Mouse (Mus musculus): ENCODE data around the gene Rpp14. TPM values are rescaled to one million over a fixed set of nuclear protein-coding genes. Genes with fewer than 3 reads are reported as not detected.

Gene Rpp14
- polyA plus RNA-seq, 1 experiment, result 47.1 TPM

GRCm38 (mm10) chr14:8102676-8103075 lies 22.5 kb downstream of the Rpp14 start:
- Histone ChIP-seq H3K36me3 (ENCODE audit: control insufficient read depth, insufficient read depth, low read length, poor library complexity, severe bottlenecking) (no peaks in the 10 kb centered on the region), H3K9me3 (replicated peaks; ENCODE audit: control insufficient read depth, insufficient read depth, low read length, poor library complexity, severe bottlenecking) (no peaks in the 10 kb centered on the region), H3K4me3 (ENCODE audit: low read depth, low read length) (no peak overlapping the region), H3K27me3 (ENCODE audit: control insufficient read depth, insufficient read depth, low read length, poor library complexity, severe bottlenecking) (no peaks in the 10 kb centered on the region), H3K4me1 (ENCODE audit: control insufficient read depth, insufficient read depth, low read length) (no peaks in the 10 kb centered on the region), H3K27ac (ENCODE audit: insufficient read depth, low read length) (no peak overlapping the region), H3K9ac (ENCODE audit: low read depth, poor library complexity, severe bottlenecking) (no peak overlapping the region)
- no peak for TF ChIP-seq POLR2A (IDR thresholded peaks at IDR 0.05; ENCODE audit: insufficient read depth, low read length)
- no peak for TF ChIP-seq CTCF (IDR thresholded peaks at IDR 0.05; ENCODE audit: low read depth, low read length)
- no peak for TF ChIP-seq EP300 (IDR thresholded peaks at IDR 0.05; ENCODE audit: insufficient read depth, low read depth, low read length)

- Histone ChIP-seq H3K4me3 (ENCODE audit: low read depth, low read length) (no peak overlapping the region), H3K9me3 (replicated peaks; ENCODE audit: control insufficient read depth, insufficient read depth, low read length, poor library complexity, severe bottlenecking) (no peaks in the 10 kb centered on the region), H3K27ac (ENCODE audit: insufficient read depth, low read length) (no peak overlapping the region), H3K36me3 (ENCODE audit: control insufficient read depth, insufficient read depth, low read length, poor library complexity, severe bottlenecking) (no peaks in the 10 kb centered on the region), H3K4me1 (ENCODE audit: control insufficient read depth, insufficient read depth, low read length) (no peaks in the 10 kb centered on the region), H3K9ac (ENCODE audit: low read depth, poor library complexity, severe bottlenecking) (no peak overlapping the region), H3K27me3 (ENCODE audit: control insufficient read depth, insufficient read depth, low read length, poor library complexity, severe bottlenecking) (no peaks in the 10 kb centered on the region)
- no peak for TF ChIP-seq CTCF (IDR thresholded peaks at IDR 0.05; ENCODE audit: low read depth, low read length)
- TF ChIP-seq POLR2A (IDR thresholded peaks at IDR 0.05; ENCODE audit: insufficient read depth, low read length), result no peak
- TF ChIP-seq EP300 (IDR thresholded peaks at IDR 0.05; ENCODE audit: insufficient read depth, low read depth, low read length), result no peak
Observed at GRCm38 (mm10) chr14:8108047-8108446, 27.9 kb downstream of the Rpp14 start.

GRCm38 (mm10) chr14:8108976-8109375 lies 28.8 kb downstream of the Rpp14 start:
- no peaks in the 10 kb centered on the region for H3K4me1 ChIP-seq (ENCODE audit: control insufficient read depth, insufficient read depth, low read length)
- H3K36me3 ChIP-seq (ENCODE audit: control insufficient read depth, insufficient read depth, low read length, poor library complexity, severe bottlenecking), result no peaks in the 10 kb centered on the region
- H3K27ac ChIP-seq (ENCODE audit: insufficient read depth, low read length), result no peak overlapping the region
- no peaks in the 10 kb centered on the region for H3K27me3 ChIP-seq (ENCODE audit: control insufficient read depth, insufficient read depth, low read length, poor library complexity, severe bottlenecking)
- H3K4me3 ChIP-seq (ENCODE audit: low read depth, low read length), result no peak overlapping the region
- TF ChIP-seq EP300 (IDR thresholded peaks at IDR 0.05; ENCODE audit: insufficient read depth, low read depth, low read length) (no peak), POLR2A (IDR thresholded peaks at IDR 0.05; ENCODE audit: insufficient read depth, low read length) (no peak), CTCF (IDR thresholded peaks at IDR 0.05; ENCODE audit: low read depth, low read length) (no peak)
- H3K9ac ChIP-seq (ENCODE audit: low read depth, poor library complexity, severe bottlenecking), result no peak overlapping the region
- no peaks in the 10 kb centered on the region for H3K9me3 ChIP-seq (replicated peaks; ENCODE audit: control insufficient read depth, insufficient read depth, low read length, poor library complexity, severe bottlenecking)

DNA sequence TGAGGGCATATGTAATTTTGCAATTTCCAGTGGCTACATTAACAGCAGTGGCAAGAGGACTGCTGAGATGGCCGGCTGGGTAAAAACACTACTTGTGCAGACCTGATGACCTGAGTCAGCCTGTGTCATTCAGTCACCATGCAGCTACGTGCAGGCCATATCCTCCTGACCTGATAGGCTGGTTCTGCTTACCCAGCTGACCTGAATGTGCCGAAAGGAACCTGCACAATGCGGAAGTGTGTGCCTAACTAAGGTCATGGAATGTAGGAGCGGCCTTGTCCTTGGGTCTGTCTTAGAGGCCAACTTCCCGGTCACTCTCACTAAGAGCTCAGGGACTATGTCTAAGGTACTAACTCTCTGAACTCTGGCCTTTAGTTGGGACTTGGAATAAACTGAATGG lies 31.4 kb downstream of the Rpp14 start:
- Histone ChIP-seq H3K9ac (ENCODE audit: low read depth, poor library complexity, severe bottlenecking) (no peak overlapping the region), H3K36me3 (ENCODE audit: control insufficient read depth, insufficient read depth, low read length, poor library complexity, severe bottlenecking) (no peaks in the 10 kb centered on the region), H3K4me3 (ENCODE audit: low read depth, low read length) (no peak overlapping the region), H3K27ac (ENCODE audit: insufficient read depth, low read length) (no peak overlapping the region), H3K9me3 (replicated peaks; ENCODE audit: control insufficient read depth, insufficient read depth, low read length, poor library complexity, severe bottlenecking) (no peaks in the 10 kb centered on the region), H3K4me1 (ENCODE audit: control insufficient read depth, insufficient read depth, low read length) (no peaks in the 10 kb centered on the region), H3K27me3 (ENCODE audit: control insufficient read depth, insufficient read depth, low read length, poor library complexity, severe bottlenecking) (no peaks in the 10 kb centered on the region)
- no peak for TF ChIP-seq EP300 (IDR thresholded peaks at IDR 0.05; ENCODE audit: insufficient read depth, low read depth, low read length)
- TF ChIP-seq POLR2A (IDR thresholded peaks at IDR 0.05; ENCODE audit: insufficient read depth, low read length), result no peak
- no peak for TF ChIP-seq CTCF (IDR thresholded peaks at IDR 0.05; ENCODE audit: low read depth, low read length)

DNA sequence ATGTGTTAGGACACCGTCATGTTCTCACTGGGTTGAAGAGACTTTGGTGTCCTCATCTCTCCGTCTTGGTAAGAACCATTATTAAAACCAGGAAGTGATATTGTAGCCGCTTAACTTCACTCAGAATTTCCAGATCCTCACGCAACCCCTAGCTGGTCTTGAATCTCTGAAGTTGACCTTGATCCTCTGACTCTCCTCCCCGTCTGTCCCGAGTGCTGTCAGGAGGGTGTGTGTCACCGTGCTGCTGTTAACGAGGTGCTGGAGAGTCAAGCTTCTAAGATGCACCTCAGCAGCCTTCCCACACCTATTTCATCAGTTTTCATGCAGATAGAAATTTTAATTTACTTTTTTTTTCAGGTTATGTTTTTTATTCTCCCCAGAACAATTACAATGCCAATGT lies 31.9 kb downstream of the Rpp14 start:
- TF ChIP-seq CTCF (IDR thresholded peaks at IDR 0.05; ENCODE audit: low read depth, low read length), result no peak
- no peak for TF ChIP-seq EP300 (IDR thresholded peaks at IDR 0.05; ENCODE audit: insufficient read depth, low read depth, low read length)
- TF ChIP-seq POLR2A (IDR thresholded peaks at IDR 0.05; ENCODE audit: insufficient read depth, low read length), result no peak
- Histone ChIP-seq H3K4me1 (ENCODE audit: control insufficient read depth, insufficient read depth, low read length) (no peaks in the 10 kb centered on the region), H3K27me3 (ENCODE audit: control insufficient read depth, insufficient read depth, low read length, poor library complexity, severe bottlenecking) (no peaks in the 10 kb centered on the region), H3K36me3 (ENCODE audit: control insufficient read depth, insufficient read depth, low read length, poor library complexity, severe bottlenecking) (no peaks in the 10 kb centered on the region), H3K9me3 (replicated peaks; ENCODE audit: control insufficient read depth, insufficient read depth, low read length, poor library complexity, severe bottlenecking) (no peaks in the 10 kb centered on the region), H3K4me3 (ENCODE audit: low read depth, low read length) (no peak overlapping the region), H3K9ac (ENCODE audit: low read depth, poor library complexity, severe bottlenecking) (no peak overlapping the region), H3K27ac (ENCODE audit: insufficient read depth, low read length) (no peak overlapping the region)

- Histone ChIP-seq H3K4me1 (ENCODE audit: control insufficient read depth, insufficient read depth, low read length) (no peaks in the 10 kb centered on the region), H3K27ac (ENCODE audit: insufficient read depth, low read length) (no peak overlapping the region), H3K36me3 (ENCODE audit: control insufficient read depth, insufficient read depth, low read length, poor library complexity, severe bottlenecking) (no peaks in the 10 kb centered on the region), H3K9ac (ENCODE audit: low read depth, poor library complexity, severe bottlenecking) (no peak overlapping the region), H3K27me3 (ENCODE audit: control insufficient read depth, insufficient read depth, low read length, poor library complexity, severe bottlenecking) (no peaks in the 10 kb centered on the region), H3K4me3 (ENCODE audit: low read depth, low read length) (no peak overlapping the region), H3K9me3 (replicated peaks; ENCODE audit: control insufficient read depth, insufficient read depth, low read length, poor library complexity, severe bottlenecking) (no peaks in the 10 kb centered on the region)
- TF ChIP-seq POLR2A (IDR thresholded peaks at IDR 0.05; ENCODE audit: insufficient read depth, low read length) (no peak), CTCF (IDR thresholded peaks at IDR 0.05; ENCODE audit: low read depth, low read length) (no peak), EP300 (IDR thresholded peaks at IDR 0.05; ENCODE audit: insufficient read depth, low read depth, low read length) (no peak)
Observed at GRCm38 (mm10) chr14:8113616-8114015, 33.4 kb downstream of the Rpp14 start.

Measured in ES-Bruce4 (cell line).